Mouse (Mus musculus) retina, embryonic 14.5 days (tissue): ENCODE results near the gene Them7.

Source experiments
- DNase-seq: peaks from one replicate; pipeline ENCODE4 v3.0.0-alpha.2; 2015; ENCODE audit warnings: low spot score

The Them7 gene

DNA sequence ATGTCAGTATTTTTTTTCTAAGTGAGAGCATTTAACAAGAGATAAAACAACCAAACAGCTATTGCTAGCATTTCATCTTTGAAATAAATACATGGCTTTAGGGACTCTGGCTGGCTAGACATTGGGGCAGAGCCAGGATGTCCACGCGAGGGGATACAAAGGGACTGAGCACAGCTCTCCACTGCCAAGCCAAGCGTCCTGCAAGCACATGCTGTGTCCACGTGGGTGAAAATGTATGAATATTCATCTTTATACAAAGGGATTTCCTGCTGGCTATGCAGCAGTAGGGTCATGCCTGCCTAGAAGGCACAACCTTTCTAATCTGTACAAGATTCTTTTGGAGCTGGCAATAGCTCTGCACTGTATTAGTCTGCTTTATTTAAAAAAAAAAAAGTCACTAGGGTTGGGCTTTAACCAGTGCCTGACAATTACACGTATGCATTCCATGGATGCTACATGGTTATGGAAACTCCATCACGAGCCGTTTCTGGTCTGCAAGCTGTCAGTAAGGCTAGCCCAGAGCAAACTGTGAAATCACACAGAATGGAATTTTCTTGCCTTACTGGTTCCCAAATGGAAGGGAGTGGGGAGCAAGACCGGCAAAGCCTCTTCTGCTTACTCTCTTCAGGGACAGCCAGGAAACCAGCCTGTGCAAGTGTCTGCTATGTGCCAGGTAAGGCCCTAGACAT lies 192.7 kb downstream of the Them7 start:
- DNase-seq, result no peak

GRCm38 (mm10) chr2:105417663-105418062 lies 193.5 kb downstream of the Them7 start:
- DNase-seq, result no peak

- no peak for DNase-seq
These were observed 194.6 kb downstream of the Them7 start for GRCm38 (mm10) chr2:105418629-105419227.

GRCm38 (mm10) chr2:105427447-105427846 lies 203.3 kb downstream of the Them7 start:
- no peak for DNase-seq

DNA sequence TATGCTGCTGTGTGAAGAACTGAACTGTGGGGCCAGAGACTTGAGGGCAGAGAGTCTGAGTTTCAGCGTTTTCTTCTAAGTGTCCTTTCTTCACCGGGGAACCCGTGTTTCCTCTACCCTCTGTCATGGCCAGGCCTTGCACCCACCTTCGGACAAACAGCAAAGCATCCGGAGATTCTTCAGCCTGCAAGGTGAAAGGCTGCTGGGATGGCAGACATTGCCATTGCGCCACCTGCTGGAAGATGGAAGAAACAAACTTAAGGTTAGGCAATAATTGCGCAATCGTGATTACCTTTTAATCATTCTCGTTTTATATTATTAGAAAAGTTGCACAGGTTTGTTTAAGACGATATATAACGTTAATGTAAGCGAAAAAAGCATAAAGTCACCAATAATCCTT lies 203.9 kb downstream of the Them7 start:
- peak; percentile 88 for DNase-seq

DNA sequence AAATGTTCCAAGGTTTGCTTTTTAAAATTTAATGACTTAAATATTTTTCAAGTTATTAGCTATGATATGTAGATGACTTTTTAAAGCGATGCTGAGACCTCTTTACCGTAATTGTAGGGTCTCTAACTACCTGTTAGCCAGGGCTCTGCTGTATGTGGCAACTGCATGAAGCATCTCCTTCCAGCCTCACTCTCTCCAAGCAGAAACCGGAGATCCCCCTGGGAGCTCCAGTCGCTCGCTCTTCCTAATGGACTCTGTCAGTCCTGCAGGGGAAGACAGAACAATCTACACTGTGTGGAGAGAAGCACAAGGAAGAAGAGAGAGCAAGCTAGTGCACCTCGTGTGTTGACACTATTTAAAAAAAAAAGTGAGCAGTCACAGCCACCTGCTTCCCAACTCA lies 204.3 kb downstream of the Them7 start:
- no peak for DNase-seq
